Mouse (Mus musculus) hindbrain, embryonic 16.5 days (tissue): Measurements from ENCODE around the gene Katnal1. TPM values are rescaled to one million over a fixed set of nuclear protein-coding genes. Genes with fewer than 3 reads are reported as not detected.

Experiments
- ATAC-seq: fragments of 200-750 bp; cut with Nextera tagmentation; 2 replicates; pipeline ENCODE4 v1.8.0; 2017; ENCODE audit warnings: moderate TSS enrichment, moderate library complexity
- H3K27ac ChIP-seq: fragments of 300-500 bp; sonication (generic); 2 replicates; pipeline ENCODE4 v1.5.1; 2014; ENCODE audit warnings: low read depth, mild to moderate bottlenecking, control low read depth, low read length, moderate library complexity
- H3K27me3 ChIP-seq: fragments of 300-500 bp; sonication (generic); replicated peaks from 2 replicates; pipeline ENCODE4 v1.6.1; 2014; ENCODE audit warnings: low read length; ENCODE audit not compliant: control insufficient read depth, insufficient read depth
- H3K36me3 ChIP-seq: fragments of 300-500 bp; sonication (generic); 2 replicates; pipeline ENCODE4 v1.6.1; 2014; ENCODE audit warnings: mild to moderate bottlenecking, low read length, moderate library complexity, mixed read lengths; ENCODE audit not compliant: control insufficient read depth, insufficient read depth
- H3K4me1 ChIP-seq: fragments of 300-500 bp; sonication (generic); 2 replicates; pipeline ENCODE4 v1.6.1; 2014; ENCODE audit warnings: low read depth, low read length; ENCODE audit not compliant: control insufficient read depth, insufficient read depth
- H3K4me2 ChIP-seq: fragments of 300-500 bp; sonication (generic); 2 replicates; pipeline ENCODE4 v1.6.1; 2014; ENCODE audit warnings: mild to moderate bottlenecking, low read length, control low read depth, moderate library complexity
- H3K4me3 ChIP-seq: fragments of 300-500 bp; sonication (generic); 2 replicates; pipeline ENCODE4 v1.5.1; 2014; ENCODE audit warnings: mild to moderate bottlenecking, low read length, control low read depth, moderate library complexity
- H3K9ac ChIP-seq: fragments of 300-500 bp; sonication (generic); 2 replicates; pipeline ENCODE4 v1.6.1; 2014; ENCODE audit warnings: low read depth, mild to moderate bottlenecking, control low read depth, low read length, moderate library complexity
- H3K9me3 ChIP-seq: fragments of 300-500 bp; sonication (generic); 2 replicates; pipeline ENCODE4 v1.6.1; 2014; ENCODE audit warnings: mild to moderate bottlenecking, low read length, moderate library complexity; ENCODE audit not compliant: control insufficient read depth
- WGBS: fragments of 180-500 bp; shearing (Covaris S2); extraction: QIAGEN DNeasy Blood & Tissue Kit; methylation state at CpG from one replicate; pipeline ENCODE4 v1.1.7; 2014; 5-methylcytosine and 5-hydroxymethylcytosine counted together
- polyA plus RNA-seq: library from polyadenylated mRNA; unstranded; fragments of >200 nt; fragmentation: Nextera tagmentation; extraction: Ambion mirVana; gene quantifications from 2 replicates; pipeline ENCODE4 v1.2.1, GENCODE M21; 2015

Gene Katnal1
- polyA plus RNA-seq, 1 experiment from 2014 or later: 41.3 TPM

GRCm38 (mm10) chr5:148890237-148890636 is 38.9 kb downstream of the Katnal1 start:
- H3K4me2 ChIP-seq: no peak overlapping the region
- no peaks in the 10 kb centered on the region; the same call in 1 of the 2 replicates for H3K9me3 ChIP-seq
- H3K36me3 ChIP-seq: peaks cover 32% of the 10 kb centered on the region
- H3K27ac ChIP-seq: no peak overlapping the region
- H3K9ac ChIP-seq: no peak overlapping the region
- no peak for ATAC-seq
- no peaks in the 10 kb centered on the region for H3K4me1 ChIP-seq
- no peak overlapping the region for H3K4me3 ChIP-seq
- H3K27me3 ChIP-seq: no peaks in the 10 kb centered on the region
- WGBS: 100% methylated on average over 4 of the region's 4 CpGs

GRCm38 (mm10) chr5:148888032-148888431 is 41.1 kb downstream of the Katnal1 start:
- Histone ChIP-seq H3K4me1 (no peaks in the 10 kb centered on the region), H3K36me3 (peaks cover 25% of the 10 kb centered on the region), H3K9ac (no peak overlapping the region), H3K27me3 (no peaks in the 10 kb centered on the region), H3K27ac (no peak overlapping the region), H3K4me2 (no peak overlapping the region), H3K9me3 (no peaks in the 10 kb centered on the region; the same call in 1 of the 2 replicates), H3K4me3 (no peak overlapping the region)
- WGBS: 94% methylated on average over 6 of the region's 6 CpGs
- ATAC-seq: no peak

DNA sequence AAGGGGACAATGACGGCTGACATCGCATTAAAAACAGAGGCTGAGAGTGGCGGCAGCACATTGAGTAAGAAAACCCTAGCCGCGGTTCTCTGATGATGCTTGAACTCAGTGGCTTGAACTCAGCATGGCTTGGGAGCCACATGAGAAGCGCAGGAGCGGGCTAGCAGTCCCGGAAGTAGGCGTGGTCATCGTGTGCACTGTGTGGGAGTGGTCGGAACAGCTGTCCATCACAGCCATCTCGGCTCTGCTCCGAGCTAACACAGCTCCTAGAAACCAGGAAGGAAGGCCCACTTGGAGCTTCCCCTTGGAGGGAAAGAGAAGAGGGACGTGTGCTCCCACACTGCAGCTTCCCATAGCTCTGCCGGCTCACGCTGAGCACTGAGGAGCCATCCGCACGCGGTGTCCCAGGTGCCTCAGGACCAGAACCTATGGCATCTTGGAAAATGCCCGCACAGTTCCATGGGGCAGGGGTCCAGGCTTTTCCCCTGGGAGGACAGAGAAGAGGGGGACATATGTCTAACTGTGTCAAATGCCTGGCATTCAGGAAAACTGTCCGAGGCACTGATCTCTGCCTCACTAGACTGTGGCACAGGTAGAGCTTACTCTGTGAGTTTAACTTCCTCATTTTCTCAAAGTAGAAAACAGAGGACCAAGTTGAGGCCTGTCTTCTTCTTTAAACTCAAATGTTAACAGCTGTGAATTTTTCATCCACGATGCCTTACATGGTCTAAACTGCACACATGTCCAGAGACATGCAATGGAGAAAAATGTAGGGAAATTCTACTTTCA is 43.1 kb downstream of the Katnal1 start:
- Histone ChIP-seq H3K4me2 (peak overlapping the region; percentile 16), H3K36me3 (peaks cover 15% of the 10 kb centered on the region), H3K4me1 (no peaks in the 10 kb centered on the region), H3K9me3 (no peaks in the 10 kb centered on the region; the same call in 1 of the 2 replicates), H3K4me3 (0 out of 2 replicates have a peak overlapping the region, but pooled peaks have one; percentile 7), H3K27me3 (no peaks in the 10 kb centered on the region), H3K9ac (0 out of 2 replicates have a peak overlapping the region, but pooled peaks have one; percentile 17), H3K27ac (no peak overlapping the region)
- WGBS: 26% methylated on average over 22 of the region's 22 CpGs
- peak; percentile 80 for ATAC-seq

DNA sequence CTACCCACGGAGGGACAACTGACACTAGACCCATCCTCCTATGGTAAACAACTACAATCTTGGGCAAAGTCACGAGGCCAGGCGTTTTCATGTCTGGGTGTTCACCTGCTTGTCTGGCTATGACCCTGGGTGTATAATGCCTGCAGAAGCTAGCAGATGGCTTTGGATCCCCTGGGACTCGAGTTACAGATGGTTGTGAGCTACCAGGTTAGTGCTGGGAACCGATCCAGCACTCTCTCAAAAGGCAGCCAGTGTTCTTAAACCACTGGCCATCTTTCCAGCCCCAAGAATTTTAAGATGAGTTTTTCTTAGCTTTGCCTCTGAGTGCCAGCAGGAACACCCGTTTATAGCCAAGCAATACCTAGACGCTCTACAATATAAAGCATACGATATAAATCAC is 45.4 kb downstream of the Katnal1 start:
- no peak overlapping the region for H3K27ac ChIP-seq
- H3K9ac ChIP-seq: no peak overlapping the region
- H3K36me3 ChIP-seq: peaks cover 14% of the 10 kb centered on the region
- H3K9me3 ChIP-seq: no peaks in the 10 kb centered on the region
- H3K4me1 ChIP-seq: no peaks in the 10 kb centered on the region
- H3K4me2 ChIP-seq: no peak overlapping the region
- no peak for ATAC-seq
- H3K4me3 ChIP-seq: no peak overlapping the region
- WGBS: 88% methylated on average over 8 of the region's 8 CpGs
- H3K27me3 ChIP-seq: no peaks in the 10 kb centered on the region

DNA sequence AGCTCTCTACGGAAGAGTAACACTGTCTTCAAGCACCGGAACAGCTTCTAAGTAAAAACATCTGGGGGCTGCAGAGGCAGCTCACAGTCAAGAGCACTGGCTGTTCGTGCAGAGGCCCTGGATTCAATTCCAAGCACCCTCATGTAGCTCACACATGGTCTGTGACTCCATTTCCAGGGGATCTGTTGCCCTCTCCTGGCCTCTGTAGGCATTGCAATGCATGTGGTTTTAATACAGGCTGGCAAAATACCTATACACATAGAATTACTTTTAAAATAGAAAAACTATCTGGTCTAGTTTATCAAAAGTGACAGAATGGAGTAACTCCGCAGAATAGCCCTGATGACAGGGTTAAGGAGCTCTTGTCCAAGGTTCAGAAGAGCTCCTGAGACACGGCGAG is 49.9 kb downstream of the Katnal1 start:
- Histone ChIP-seq H3K36me3 (peaks cover 18% of the 10 kb centered on the region), H3K4me2 (no peak overlapping the region), H3K4me3 (no peak overlapping the region), H3K27ac (no peak overlapping the region), H3K9ac (no peak overlapping the region), H3K9me3 (no peaks in the 10 kb centered on the region), H3K27me3 (no peaks in the 10 kb centered on the region), H3K4me1 (no peaks in the 10 kb centered on the region)
- WGBS: 90% methylated on average over 6 of the region's 6 CpGs
- ATAC-seq: no peak

- Histone ChIP-seq H3K4me3 (no peak overlapping the region), H3K4me2 (no peak overlapping the region), H3K27me3 (no peaks in the 10 kb centered on the region), H3K27ac (no peak overlapping the region), H3K36me3 (peaks cover 11% of the 10 kb centered on the region; the same call in 1 of the 2 replicates), H3K4me1 (no peaks in the 10 kb centered on the region), H3K9me3 (no peaks in the 10 kb centered on the region), H3K9ac (no peak overlapping the region)
- WGBS: 87% methylated on average over 8 of the region's 8 CpGs
- ATAC-seq: no peak
These were observed 56.0 kb downstream of the Katnal1 start for GRCm38 (mm10) chr5:148873116-148873515.

GRCm38 (mm10) chr5:148869583-148869982 is 59.5 kb downstream of the Katnal1 start:
- H3K4me2 ChIP-seq: no peak overlapping the region
- no peak for ATAC-seq

DNA sequence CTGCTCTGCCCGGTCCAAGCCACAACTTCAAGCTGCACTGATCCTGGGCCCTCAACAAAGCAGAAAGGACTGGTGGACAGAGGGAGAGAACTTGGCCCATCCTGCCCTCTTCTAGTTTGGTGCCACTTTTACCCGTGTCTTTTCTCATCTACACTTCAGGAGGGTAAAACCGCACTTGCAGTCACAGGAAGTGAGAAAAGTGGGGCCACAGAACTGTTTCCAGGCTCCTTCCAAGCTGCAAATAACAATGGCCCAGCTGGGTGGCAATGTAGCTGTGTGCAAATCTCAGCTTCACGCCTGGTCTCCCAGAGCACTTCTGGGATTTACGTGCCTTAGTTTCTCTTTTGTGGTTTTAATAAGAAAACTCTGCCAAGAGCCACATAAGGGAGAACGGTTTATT is 61.4 kb downstream of the Katnal1 start:
- Histone ChIP-seq H3K9ac (no peak overlapping the region), H3K27me3 (no peaks in the 10 kb centered on the region), H3K9me3 (no peaks in the 10 kb centered on the region), H3K4me2 (no peak overlapping the region), H3K27ac (no peak overlapping the region), H3K36me3 (no peaks in the 10 kb centered on the region), H3K4me1 (no peaks in the 10 kb centered on the region), H3K4me3 (no peak overlapping the region)
- WGBS: 78% methylated on average over 6 of the region's 6 CpGs
- no peak for ATAC-seq

More at GRCm38 (mm10) chr5:148869583-148869982, 59.5 kb downstream of the Katnal1 start:
- no peaks in the 10 kb centered on the region for H3K27me3 ChIP-seq
- WGBS: 40% methylated on average over 3 of the region's 3 CpGs
- peaks cover 3% of the 10 kb centered on the region; the same call in 1 of the 2 replicates for H3K36me3 ChIP-seq
- no peaks in the 10 kb centered on the region for H3K9me3 ChIP-seq
- H3K4me3 ChIP-seq: no peak overlapping the region
- H3K4me1 ChIP-seq: no peaks in the 10 kb centered on the region
- no peak overlapping the region for H3K9ac ChIP-seq
- no peak overlapping the region for H3K27ac ChIP-seq

GRCm38 (mm10) chr5:148867171-148867570 is 61.9 kb downstream of the Katnal1 start:
- Histone ChIP-seq H3K9ac (no peak overlapping the region), H3K4me3 (no peak overlapping the region), H3K9me3 (no peaks in the 10 kb centered on the region), H3K27me3 (no peaks in the 10 kb centered on the region), H3K27ac (no peak overlapping the region), H3K4me2 (no peak overlapping the region), H3K4me1 (no peaks in the 10 kb centered on the region), H3K36me3 (no peaks in the 10 kb centered on the region)
- WGBS: 92% methylated on average over 7 of the region's 7 CpGs
- no peak for ATAC-seq
